Mouse (Mus musculus) MEL (cell line): ENCODE data around the gene Cdh13. TPM values are rescaled to one million over a fixed set of nuclear protein-coding genes. Genes with fewer than 3 reads are reported as not detected.

ENCODE experiments used
- DNase-seq: peaks from one replicate; pipeline ENCODE4 v3.0.0; 2011; ENCODE audit warnings: low read depth, low spot score
- H3K27ac ChIP-seq: 2 replicates; pipeline ENCODE4 v1.5.1; 2012; ENCODE audit warnings: low read depth, mild to moderate bottlenecking, control low read depth, low read length, moderate library complexity; ENCODE audit not compliant: control insufficient read depth
- H3K27me3 ChIP-seq, 2 experiments: fragments of 150-350 bp in 1 of 2; sonication (generic) in 1 of 2; 2 replicates each; pipeline ENCODE4 v1.6.1; 2012; ENCODE audit warnings: low read length in 2 of 2, mild to moderate bottlenecking in 2 of 2, improper control_type of control experiment in 1 of 2, moderate library complexity in 1 of 2; ENCODE audit not compliant: insufficient read depth in 2 of 2, control insufficient read depth in 1 of 2
- H3K36me3 ChIP-seq, 2 experiments: 2 replicates each; pipeline ENCODE4 v1.6.1; 2012 to 2014; ENCODE audit warnings: low read length in 2 of 2, improper control_type of control experiment in 1 of 2, inconsistent platforms in 1 of 2, mild to moderate bottlenecking in 1 of 2; ENCODE audit not compliant: insufficient read depth in 2 of 2, control insufficient read depth in 1 of 2
- H3K4me1 ChIP-seq, 2 experiments: fragments of 150-350 bp in 1 of 2; sonication (generic) in 1 of 2; 2 replicates each; pipeline ENCODE4 v1.6.1; 2012; ENCODE audit warnings: low read length in 2 of 2, improper control_type of control experiment in 1 of 2, mild to moderate bottlenecking in 1 of 2; ENCODE audit not compliant: insufficient read depth in 2 of 2, control insufficient read depth in 1 of 2
- H3K4me3 ChIP-seq, 2 experiments: fragments of 150-350 bp in 1 of 2; sonication (generic) in 1 of 2; 2 replicates each; pipeline ENCODE4 v1.5.1; 2012; ENCODE audit warnings: low read depth in 2 of 2, low read length in 2 of 2, mild to moderate bottlenecking in 2 of 2, moderate library complexity in 2 of 2, control low read depth in 1 of 2, improper control_type of control experiment in 1 of 2; ENCODE audit not compliant: control insufficient read depth in 1 of 2, insufficient read depth in 1 of 2
- H3K79me2 ChIP-seq: 2 replicates; pipeline ENCODE4 v1.6.1; 2012; ENCODE audit warnings: mild to moderate bottlenecking, low read length, moderate library complexity; ENCODE audit not compliant: control insufficient read depth, poor library complexity, insufficient read depth
- H3K9ac ChIP-seq: 2 replicates; pipeline ENCODE4 v1.6.1; 2012; ENCODE audit warnings: low read depth, mild to moderate bottlenecking, control low read depth, low read length, moderate library complexity; ENCODE audit not compliant: control insufficient read depth, poor library complexity, severe bottlenecking
- H3K9me3 ChIP-seq: fragments of 150-350 bp; sonication (generic); replicated peaks from 2 replicates; pipeline ENCODE4 v1.6.1; 2012; ENCODE audit warnings: mild to moderate bottlenecking, low read length, improper control_type of control experiment, moderate library complexity; ENCODE audit not compliant: insufficient read depth
- CHD2 ChIP-seq: IDR thresholded peaks from 2 replicates; pipeline ENCODE4 v1.6.1; 2011; ENCODE audit warnings: low read length, improper control_type of control experiment
- CTCF ChIP-seq, 3 experiments: IDR thresholded peaks in 2 of 3; conservative IDR thresholded peaks in 1 of 3; 2 replicates each; pipeline ENCODE4 v1.5.1; 2011 to 2012; ENCODE audit warnings: low read length in 3 of 3, low read depth in 2 of 3, mild to moderate bottlenecking in 2 of 3, improper control_type of control experiment in 1 of 3, inconsistent platforms in 1 of 3, mixed read lengths in 1 of 3, moderate library complexity in 1 of 3; ENCODE audit not compliant: control insufficient read depth in 1 of 3, insufficient read depth in 1 of 3, poor library complexity in 1 of 3, severe bottlenecking in 1 of 3
- E2F4 ChIP-seq: IDR thresholded peaks from 2 replicates; pipeline ENCODE4 v1.6.1; 2011; ENCODE audit warnings: low read depth, low read length, improper control_type of control experiment, borderline replicate concordance
- ELF1 ChIP-seq: IDR thresholded peaks from 2 replicates; pipeline ENCODE4 v1.6.1; 2014; ENCODE audit warnings: low read depth, mild to moderate bottlenecking, inconsistent platforms, low read length, improper control_type of control experiment, moderate library complexity
- EP300 ChIP-seq, 2 experiments: IDR thresholded peaks; 2 replicates each; pipeline ENCODE4 v1.6.1; 2011; ENCODE audit warnings: improper control_type of control experiment in 2 of 2, low read length in 2 of 2, low read depth in 1 of 2, mild to moderate bottlenecking in 1 of 2
- GATA1 ChIP-seq: IDR thresholded peaks from 2 replicates; pipeline ENCODE4 v1.6.1; 2011; ENCODE audit warnings: low read depth, low read length, improper control_type of control experiment
- HCFC1 ChIP-seq: IDR thresholded peaks from 2 replicates; pipeline ENCODE4 v1.6.1; 2012; ENCODE audit warnings: low read depth, mild to moderate bottlenecking, inconsistent platforms, low read length, improper control_type of control experiment, moderate library complexity
- MAFK ChIP-seq: IDR thresholded peaks from 2 replicates; pipeline ENCODE4 v1.6.1; 2011; ENCODE audit warnings: low read depth, mild to moderate bottlenecking, low read length, improper control_type of control experiment, borderline replicate concordance
- MAZ ChIP-seq: IDR thresholded peaks from 2 replicates; pipeline ENCODE4 v1.6.1; 2012; ENCODE audit warnings: low read depth, mild to moderate bottlenecking, inconsistent platforms, low read length, improper control_type of control experiment
- MXI1 ChIP-seq: IDR thresholded peaks from 2 replicates; pipeline ENCODE4 v1.6.1; 2011; ENCODE audit warnings: mild to moderate bottlenecking, low read depth, low read length, improper control_type of control experiment
- MYB ChIP-seq: IDR thresholded peaks from 2 replicates; pipeline ENCODE4 v1.6.1; 2011; ENCODE audit warnings: mild to moderate bottlenecking, low read depth, low read length, improper control_type of control experiment
- NELFE ChIP-seq: IDR thresholded peaks from 2 replicates; pipeline ENCODE4 v1.6.1; 2011; ENCODE audit warnings: low read depth, low read length, improper control_type of control experiment
- POLR2A ChIP-seq, 2 experiments: IDR thresholded peaks; 2 replicates each; pipeline ENCODE4 v1.6.1; 2011 to 2012; ENCODE audit warnings: low read length in 2 of 2, mild to moderate bottlenecking in 2 of 2, control low read depth in 1 of 2, improper control_type of control experiment in 1 of 2, low read depth in 1 of 2, moderate library complexity in 1 of 2; ENCODE audit not compliant: control insufficient read depth in 1 of 2, insufficient read depth in 1 of 2, poor library complexity in 1 of 2
- POLR2AphosphoS5 ChIP-seq: IDR thresholded peaks from 2 replicates; pipeline ENCODE4 v1.6.1; 2012; ENCODE audit warnings: low read depth, borderline replicate concordance, mild to moderate bottlenecking, inconsistent platforms, low read length, moderate library complexity, mixed read lengths
- SMC3 ChIP-seq: IDR thresholded peaks from 2 replicates; pipeline ENCODE4 v1.6.1; 2011; ENCODE audit warnings: low read depth, low read length, improper control_type of control experiment
- TAL1 ChIP-seq: IDR thresholded peaks from 2 replicates; pipeline ENCODE4 v1.6.1; 2012; ENCODE audit warnings: mild to moderate bottlenecking, inconsistent platforms, low read length, moderate library complexity, mixed read lengths
- TBP ChIP-seq: IDR thresholded peaks from 2 replicates; pipeline ENCODE4 v1.8.0; 2011; ENCODE audit warnings: low read depth, low read length, improper control_type of control experiment
- UBTF ChIP-seq: IDR thresholded peaks from 2 replicates; pipeline ENCODE4 v1.6.1; 2012; ENCODE audit warnings: low read depth, mild to moderate bottlenecking, inconsistent platforms, low read length, improper control_type of control experiment, moderate library complexity, borderline replicate concordance; ENCODE audit not compliant: insufficient read depth
- USF1 ChIP-seq: IDR thresholded peaks from 2 replicates; pipeline ENCODE4 v1.6.1; 2014; ENCODE audit warnings: low read depth, mild to moderate bottlenecking, inconsistent platforms, low read length, improper control_type of control experiment, moderate library complexity
- USF2 ChIP-seq, 2 experiments: IDR thresholded peaks; 2 replicates each; pipeline ENCODE4 v1.6.1; 2011 to 2012; ENCODE audit warnings: improper control_type of control experiment in 2 of 2, low read length in 2 of 2, borderline replicate concordance in 1 of 2, inconsistent platforms in 1 of 2, low read depth in 1 of 2, mild to moderate bottlenecking in 1 of 2; ENCODE audit not compliant: insufficient read depth in 1 of 2
- ZKSCAN1 ChIP-seq: IDR thresholded peaks from 2 replicates; pipeline ENCODE4 v1.6.1; 2012; ENCODE audit warnings: low read depth, mild to moderate bottlenecking, inconsistent platforms, low read length, improper control_type of control experiment, moderate library complexity
- ZMIZ1 ChIP-seq: IDR thresholded peaks from 2 replicates; pipeline ENCODE4 v1.6.1; 2012; ENCODE audit warnings: low read depth, mild to moderate bottlenecking, inconsistent platforms, low read length, improper control_type of control experiment, moderate library complexity
- polyA plus RNA-seq, 2 experiments: library from polyadenylated mRNA; stranded (reverse) in 1 of 2; unstranded in 1 of 2; fragments of >175 nt in 1 of 2; fragments of >200 nt in 1 of 2; gene quantifications; 2 replicates each; pipeline versions ENCODE4 v1.2.1 to v1.2.4; 2012; ENCODE audit warnings: low replicate concordance in 2 of 2, low read depth in 1 of 2; ENCODE audit not compliant: insufficient read length in 2 of 2, insufficient read depth in 1 of 2, missing spikeins in 1 of 2
- total RNA-seq: library from RNA; depleted of rRNA; stranded (reverse); fragments of 300-350 nt; gene quantifications from 2 replicates; pipeline ENCODE4 v1.2.3, GENCODE M21; 2012

Gene Cdh13
- total and polyA plus RNA-seq, 3 experiments = not detected

GRCm38 (mm10) chr8:119020781-119021180, 737.2 kb downstream of the Cdh13 start:
- TF ChIP-seq POLR2AphosphoS5 = no peak
- no peak for TF ChIP-seq EP300 (IDR thresholded peaks at IDR 0.05; ENCODE audit: low read depth in 1 of 2, low read length in 2 of 2)
- TF ChIP-seq NELFE = no peak
- no peak for TF ChIP-seq MAZ
- TF ChIP-seq USF2 (IDR thresholded peaks at IDR 0.05; ENCODE audit: borderline replicate concordance in 1 of 2, insufficient read depth in 1 of 2, low read depth in 1 of 2, low read length in 2 of 2) = no peak
- TF ChIP-seq SMC3 = no peak
- TF ChIP-seq ELF1 = no peak
- Histone ChIP-seq H3K27me3 (no peaks in the 10 kb centered on the region), H3K27ac (no peak overlapping the region), H3K9ac (no peak overlapping the region), H3K79me2 (no peaks in the 10 kb centered on the region), H3K36me3 (no peaks in the 10 kb centered on the region), H3K4me3 (no peak overlapping the region), H3K4me1 (no peaks in the 10 kb centered on the region), H3K9me3 (no peaks in the 10 kb centered on the region)
- DNase-seq = no peak

- no peak overlapping the region for H3K27ac ChIP-seq
- H3K36me3 ChIP-seq = no peaks in the 10 kb centered on the region
- no peak for DNase-seq
- H3K4me3 ChIP-seq = no peak overlapping the region
- H3K79me2 ChIP-seq = no peaks in the 10 kb centered on the region
- H3K4me1 ChIP-seq = no peaks in the 10 kb centered on the region
- no peak overlapping the region for H3K9ac ChIP-seq
- H3K9me3 ChIP-seq = no peaks in the 10 kb centered on the region
- no peaks in the 10 kb centered on the region for H3K27me3 ChIP-seq
- no peak for TF ChIP-seq MAZ
- no peak for TF ChIP-seq TAL1
- no peak for TF ChIP-seq ZKSCAN1
- TF ChIP-seq MYB = no peak
- TF ChIP-seq USF1 = no peak
- no peak for TF ChIP-seq E2F4
- TF ChIP-seq POLR2A (IDR thresholded peaks at IDR 0.05; ENCODE audit: control insufficient read depth in 1 of 2, insufficient read depth in 1 of 2, low read depth in 1 of 2, low read length in 2 of 2, poor library complexity in 1 of 2) = no peak
- TF ChIP-seq UBTF = no peak
- TF ChIP-seq GATA1 = no peak
- no peak for TF ChIP-seq HCFC1
- TF ChIP-seq USF2 (IDR thresholded peaks at IDR 0.05; ENCODE audit: borderline replicate concordance in 1 of 2, insufficient read depth in 1 of 2, low read depth in 1 of 2, low read length in 2 of 2) = no peak
- TF ChIP-seq NELFE = no peak
- no peak for TF ChIP-seq MXI1
- no peak for TF ChIP-seq TBP
- no peak for TF ChIP-seq CHD2
- TF ChIP-seq CTCF (IDR thresholded peaks at IDR 0.05 in 2 of 3, conservative IDR thresholded peaks at IDR 0.05 in 1 of 3; ENCODE audit: control insufficient read depth in 1 of 3, insufficient read depth in 1 of 3, low read depth in 2 of 3, low read length in 3 of 3, poor library complexity in 1 of 3, severe bottlenecking in 1 of 3) = no peak
- TF ChIP-seq SMC3 = no peak
- no peak for TF ChIP-seq ZMIZ1
- TF ChIP-seq MAFK = no peak
Measured at GRCm38 (mm10) chr8:119021478-119021877, 737.9 kb downstream of the Cdh13 start.
